Mouse (Mus musculus): Measurements from ENCODE around the gene Adam19.

DNA sequence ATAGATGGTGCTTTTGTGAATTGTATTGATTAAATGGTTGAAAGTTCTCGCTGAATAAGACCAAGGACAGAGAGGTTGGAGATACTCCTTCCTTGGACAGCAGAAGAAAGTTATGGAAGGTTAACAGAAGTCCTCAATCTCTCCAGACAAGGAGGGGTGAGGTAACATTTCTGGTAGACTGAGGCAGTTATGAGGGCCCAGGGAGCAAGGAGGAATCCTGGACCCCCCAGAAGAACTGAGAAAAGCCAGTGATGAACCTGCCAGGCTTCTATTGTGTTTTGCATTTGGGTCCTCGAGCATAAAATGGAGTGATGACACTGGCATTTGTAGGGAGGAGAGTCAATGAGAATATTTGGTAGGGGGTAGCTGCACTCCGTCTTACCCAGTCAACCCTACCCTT lies 129.2 kb downstream of the Adam19 start:
- TF ChIP-seq CTCF (IDR thresholded peaks at IDR 0.05; ENCODE audit: borderline replicate concordance, insufficient read depth, low read depth, low read length) (no peak), POLR2A (IDR thresholded peaks at IDR 0.05; ENCODE audit: borderline replicate concordance, insufficient read depth, low read length) (no peak)
